Mouse (Mus musculus) adrenal gland, postnatal 36 days (tissue): ENCODE results near the gene Gprc5a. TPM values are rescaled to one million over a fixed set of nuclear protein-coding genes. Genes with fewer than 3 reads are reported as not detected.
A peak's percentile ranks its signal among the peaks of the same experiment; 100 is the strongest.

Source experiments
- DNase-seq, 2 experiments: peaks; one replicate each; pipeline ENCODE4 v3.0.0; 2021; ENCODE audit warnings: mixed read lengths in 1 of 2
- long read RNA-seq, 2 experiments: library from polyadenylated mRNA; stranded (forward); transcript quantifications; one replicate each; pipeline ENCODE4 v2.0.0; 2021; ENCODE audit warnings: borderline sequencing depth in 2 of 2
- total RNA-seq, 2 experiments: library from RNA; stranded (reverse); gene quantifications; 2 replicates each; pipeline ENCODE4 v1.2.3; 2021

Gprc5a gene
- total RNA-seq = 1 to 10 TPM in 1 of 2 experiments, under 1 TPM in 1; 0.72 to 1.1 TPM
- long read RNA-seq, experiment 1 = 0 reads
- long read RNA-seq, experiment 2 = 0 reads

DNA sequence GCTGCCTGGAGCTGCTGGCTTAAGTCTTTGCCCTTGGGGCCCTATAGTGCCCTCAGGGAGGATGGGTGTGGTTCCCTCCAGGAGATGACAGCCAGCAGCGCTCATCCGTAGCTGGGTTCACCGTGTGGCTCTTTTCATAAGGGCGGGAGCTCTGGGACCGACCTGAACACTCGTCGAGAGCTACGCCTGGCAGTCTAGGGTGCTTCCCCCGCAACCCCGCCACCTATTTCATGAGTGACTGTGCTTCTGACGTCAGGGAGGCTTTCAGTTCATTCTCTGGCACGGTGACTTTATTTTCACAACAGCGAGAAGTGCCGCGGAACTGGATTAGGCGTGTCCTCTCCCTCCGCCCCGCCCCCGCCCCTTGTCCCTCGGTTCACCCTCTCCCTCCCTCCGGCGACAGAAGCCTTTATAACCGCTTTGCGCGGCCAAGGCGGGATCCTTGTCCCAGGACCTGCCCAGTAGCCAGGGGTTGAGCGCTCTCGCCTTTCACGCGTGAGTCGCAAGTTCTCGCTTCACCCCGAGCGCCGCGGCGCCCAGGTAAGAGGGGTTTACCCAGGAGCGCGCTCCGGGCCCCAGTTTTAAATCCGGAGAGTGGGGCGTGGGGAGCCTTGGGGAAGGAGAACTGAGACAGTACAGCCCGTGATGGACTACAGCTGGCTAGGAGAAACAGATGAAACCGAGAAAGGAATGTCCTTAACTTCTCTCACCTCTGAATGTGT is at the start of gene Gprc5a:
Gprc5a (plus strand) TSS at position 416 of the 722 bp plus-strand sequence.
- DNase-seq = peak; percentile 36 to 43

DNA sequence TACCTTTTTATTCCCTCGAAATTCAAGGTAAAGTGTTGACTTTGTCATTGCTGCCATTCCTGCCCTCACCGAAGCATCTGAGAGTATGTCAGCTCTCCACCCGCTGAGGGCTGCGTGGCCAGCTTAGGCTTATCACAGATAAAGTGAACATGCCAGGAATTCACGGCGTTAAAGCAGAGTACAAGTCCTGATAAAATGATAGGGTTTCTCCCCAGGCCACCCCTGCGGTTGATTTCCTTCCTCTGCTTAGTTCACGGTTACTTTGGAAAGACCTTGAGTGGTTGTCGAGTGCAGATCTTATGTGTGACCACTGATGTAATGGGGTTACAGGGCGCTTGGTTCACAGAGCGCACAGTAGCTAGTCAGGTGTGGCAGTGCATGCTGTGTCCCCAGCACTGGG is 48.2 kb upstream of the Gprc5a start:
- DNase-seq = no peak

DNA sequence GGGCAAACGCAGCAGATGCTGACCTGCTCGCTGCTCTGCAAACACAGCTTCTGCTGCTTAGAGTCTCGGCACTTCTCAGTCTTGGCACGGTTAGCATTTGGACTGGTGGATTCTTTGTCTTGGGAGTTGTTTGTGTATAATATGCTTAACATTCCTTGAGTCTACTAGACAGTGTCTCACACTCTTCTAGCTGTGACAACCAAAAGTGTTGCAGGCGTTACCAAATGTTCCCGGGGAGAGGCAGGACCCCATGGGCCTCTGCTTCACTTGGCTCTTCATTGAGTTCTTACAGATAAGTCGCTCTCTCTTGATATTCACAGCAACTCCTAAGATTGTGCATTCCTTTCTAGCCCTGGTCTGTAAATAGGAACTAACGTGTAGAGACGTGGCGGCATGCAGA is 45.9 kb upstream of the Gprc5a start:
- DNase-seq = no peak

DNA sequence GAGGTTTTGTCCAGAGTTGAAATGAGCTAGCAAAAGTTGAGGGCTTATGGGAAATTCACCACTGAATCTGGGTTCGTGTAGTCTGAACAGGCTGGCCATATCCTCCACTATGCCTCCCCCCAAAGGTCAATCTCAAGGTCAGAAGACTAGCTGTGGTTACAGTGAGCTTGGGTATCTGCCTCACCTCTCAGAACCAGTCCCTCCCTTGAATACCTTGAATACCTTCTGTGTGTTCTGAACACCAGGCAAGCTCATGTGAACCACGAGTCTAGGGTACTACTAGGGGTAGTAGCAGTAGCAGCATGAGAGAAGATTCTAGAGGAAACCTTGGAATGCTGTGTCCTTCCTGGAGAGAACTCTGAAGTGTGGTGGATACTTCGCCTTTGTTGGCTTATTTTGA is 43.8 kb upstream of the Gprc5a start:
- DNase-seq = no peak

DNA sequence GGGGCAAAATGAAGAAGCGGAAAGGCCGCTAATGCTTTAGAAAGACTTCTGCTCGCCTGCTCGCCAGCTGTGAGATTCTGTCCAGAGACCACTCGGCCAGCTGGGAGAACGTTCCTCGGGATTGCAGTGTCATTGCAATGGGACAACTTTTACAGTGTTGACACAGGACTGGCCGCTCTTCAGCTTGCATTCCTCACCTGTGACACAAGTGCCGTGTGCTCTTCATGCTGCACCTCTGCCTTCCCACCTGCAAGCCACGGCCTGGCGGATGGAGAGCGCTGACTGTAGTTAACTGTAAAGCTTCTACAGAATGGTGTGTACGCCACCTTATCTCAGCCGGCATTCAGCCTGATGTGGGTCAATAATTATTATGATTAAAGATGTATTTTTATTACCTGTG is 42.1 kb upstream of the Gprc5a start:
- no peak for DNase-seq

DNA sequence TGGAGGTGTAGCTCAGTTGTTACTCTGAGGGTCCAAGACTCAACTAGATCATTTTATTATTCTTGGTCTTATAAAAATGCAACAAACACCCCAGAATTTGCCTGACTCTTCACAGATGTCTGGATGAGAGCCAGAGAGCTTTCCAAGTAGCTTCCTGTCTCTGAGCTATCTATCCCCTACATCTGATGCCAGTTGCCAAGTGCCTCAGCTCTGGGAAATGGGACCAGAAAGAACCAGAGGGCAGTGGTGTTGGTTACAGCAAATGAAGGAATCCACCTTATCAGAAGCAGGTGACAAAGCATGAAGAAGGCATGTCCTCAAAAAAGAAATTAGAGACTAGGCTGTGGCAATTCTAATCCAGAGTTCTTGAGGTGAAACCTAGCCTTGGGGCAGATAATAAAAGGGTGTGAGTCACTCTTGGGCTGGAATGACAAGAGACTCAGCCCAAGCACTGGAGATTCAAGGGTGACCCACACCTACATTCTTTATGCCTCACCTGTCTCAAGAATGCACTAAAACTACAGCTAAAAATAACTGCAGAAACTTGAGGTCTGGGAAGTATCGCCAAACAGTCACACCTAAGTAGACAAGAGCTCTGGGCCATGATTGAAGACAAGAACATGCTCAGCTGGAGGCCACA is 40.5 kb upstream of the Gprc5a start:
- no peak for DNase-seq

DNA sequence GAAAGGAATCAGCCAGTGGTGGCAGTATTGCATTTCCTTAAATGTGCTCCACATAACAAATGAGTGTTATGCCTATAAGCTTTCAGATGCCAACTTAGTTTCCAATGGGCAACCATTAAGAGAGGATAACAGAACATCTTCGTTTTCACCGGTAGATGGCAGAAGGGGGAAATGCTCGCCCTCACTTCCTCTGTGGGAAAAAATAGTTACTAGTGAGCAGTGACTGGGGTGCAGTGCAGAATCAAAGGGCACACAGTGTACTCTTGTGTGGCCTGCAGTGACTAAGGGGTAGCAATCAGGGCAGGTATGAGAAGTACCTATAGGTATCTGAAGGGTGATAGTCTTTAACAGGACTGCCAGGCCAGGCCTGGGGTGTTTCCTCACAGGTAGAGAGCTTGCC is 39.2 kb upstream of the Gprc5a start:
- peak; percentile 14 to 33 for DNase-seq

DNA sequence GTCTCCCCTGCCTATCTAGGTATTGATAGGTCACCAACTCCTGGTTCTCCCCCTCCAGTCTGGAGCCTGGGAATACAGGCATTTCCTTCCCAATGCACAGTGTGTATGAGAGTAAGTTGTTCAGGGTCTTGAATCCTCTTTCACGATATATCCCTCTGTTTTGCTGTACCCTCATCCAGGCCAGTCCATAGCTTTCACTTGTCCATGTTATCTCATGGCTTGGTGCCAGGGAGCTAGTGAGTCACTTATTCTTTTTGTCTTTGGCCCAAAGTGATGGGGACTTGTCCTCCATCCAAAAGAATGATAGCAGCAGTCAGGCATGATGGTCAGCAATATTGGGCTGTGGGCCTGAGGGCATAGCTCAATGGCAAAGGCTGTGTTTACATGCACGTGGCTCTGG is 38.7 kb upstream of the Gprc5a start:
- peak; percentile 45 to 61 for DNase-seq

DNA sequence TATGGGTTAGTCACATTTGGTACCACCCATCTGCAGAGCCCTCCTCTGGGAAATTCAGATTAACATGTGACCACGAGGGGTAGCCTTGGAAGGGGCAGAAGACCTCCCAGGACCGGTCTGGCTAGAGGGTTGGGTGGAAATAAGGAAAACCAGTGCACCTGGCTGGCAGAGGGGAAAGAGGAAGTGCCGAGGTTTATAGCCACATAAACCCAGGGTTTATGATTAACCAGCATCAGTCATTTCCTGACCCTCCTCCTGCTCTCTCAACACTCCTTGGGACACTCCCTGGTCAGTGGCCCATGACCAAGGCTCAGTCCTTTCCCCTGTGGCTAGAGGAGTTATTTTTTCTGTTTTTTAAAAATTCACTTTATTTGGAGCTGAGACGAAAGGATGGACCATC is 36.2 kb upstream of the Gprc5a start:
- DNase-seq = no peak

DNA sequence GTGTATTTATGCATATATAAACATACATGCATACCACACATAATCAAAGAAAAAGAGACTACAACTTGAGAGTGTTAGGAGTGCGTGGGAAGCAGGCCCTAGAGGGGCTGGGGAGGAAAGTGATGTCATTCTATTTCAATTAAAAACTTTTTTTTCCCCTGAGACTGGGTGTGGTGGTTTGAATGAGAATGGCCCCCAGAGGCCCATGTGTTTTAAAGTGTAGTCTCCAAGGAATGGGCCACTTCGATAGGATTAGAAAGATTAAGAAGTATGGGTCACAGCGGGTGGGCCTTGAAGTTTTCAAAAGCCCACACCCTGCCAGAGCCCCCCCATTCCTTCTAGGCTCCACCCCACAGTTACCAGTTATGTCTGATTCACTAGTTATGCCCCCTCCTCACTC is 26.8 kb upstream of the Gprc5a start:
- DNase-seq = no peak

DNA sequence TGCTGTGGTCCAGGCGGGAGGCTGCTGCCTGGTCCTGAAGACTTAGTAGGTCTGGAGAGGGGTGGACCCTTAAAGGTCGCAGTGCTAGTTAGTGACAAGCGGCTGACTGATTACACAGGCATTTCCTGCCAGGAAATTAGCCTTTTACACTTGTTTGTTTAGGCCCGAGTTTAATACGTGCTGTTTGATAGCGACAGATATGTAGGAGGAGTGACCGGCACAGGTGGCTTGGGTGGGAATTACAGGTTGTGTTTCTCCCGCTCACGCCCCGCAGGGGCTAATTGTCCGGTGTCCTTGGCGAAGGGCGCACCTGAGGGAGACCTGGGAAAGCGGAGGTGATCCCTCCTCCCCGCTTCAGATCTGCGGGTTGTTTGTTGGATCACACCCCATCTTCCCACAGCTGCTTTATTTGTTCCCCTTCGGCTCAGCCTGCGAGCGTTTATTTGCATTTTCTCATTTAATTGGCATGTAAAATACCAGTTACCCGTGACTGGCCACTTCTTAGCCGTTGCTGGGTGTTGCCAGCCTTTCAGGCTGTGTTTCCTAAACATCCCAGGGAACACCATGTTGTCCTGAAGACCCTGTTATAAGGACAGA is 25.1 kb upstream of the Gprc5a start:
- DNase-seq = no peak

DNA sequence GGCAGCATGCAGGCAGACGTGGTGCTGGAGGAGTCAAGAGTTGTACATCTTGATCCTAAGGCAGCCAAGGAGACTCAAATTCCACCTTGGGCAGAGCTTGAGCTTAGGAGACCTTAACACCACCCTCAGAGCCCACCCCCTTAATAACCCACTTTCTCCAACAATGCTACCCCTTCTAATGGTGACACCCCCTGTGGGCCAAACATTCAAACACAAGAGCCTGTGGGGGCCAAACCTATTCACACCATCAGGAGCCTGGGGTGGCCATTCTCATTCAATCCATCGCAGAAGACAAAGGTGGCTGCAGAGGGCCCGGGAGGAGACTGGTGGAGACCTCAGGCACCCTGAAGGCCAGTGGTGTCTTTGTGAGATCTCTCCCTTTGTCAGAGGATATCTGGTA is 23.5 kb upstream of the Gprc5a start:
- no peak for DNase-seq

DNA sequence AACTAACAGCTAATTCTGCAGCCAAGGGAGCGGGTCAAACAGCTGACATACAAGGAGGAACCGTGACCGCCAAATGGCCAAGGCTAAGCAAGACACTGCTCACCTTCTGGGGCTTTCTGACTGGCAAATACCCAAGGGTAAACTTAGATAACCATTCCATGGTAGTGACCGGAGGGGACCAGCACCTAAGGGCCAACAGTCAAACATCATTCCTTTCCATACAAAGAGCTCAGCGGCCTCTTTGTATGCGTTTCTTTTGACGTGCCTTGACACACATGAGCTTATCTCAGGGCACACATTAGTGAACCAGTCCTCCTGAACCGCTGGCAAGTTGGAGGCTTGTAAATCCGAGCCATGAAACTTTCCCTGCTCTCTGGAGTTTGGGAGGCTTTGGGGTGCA is 18.2 kb upstream of the Gprc5a start:
- no peak for DNase-seq

DNA sequence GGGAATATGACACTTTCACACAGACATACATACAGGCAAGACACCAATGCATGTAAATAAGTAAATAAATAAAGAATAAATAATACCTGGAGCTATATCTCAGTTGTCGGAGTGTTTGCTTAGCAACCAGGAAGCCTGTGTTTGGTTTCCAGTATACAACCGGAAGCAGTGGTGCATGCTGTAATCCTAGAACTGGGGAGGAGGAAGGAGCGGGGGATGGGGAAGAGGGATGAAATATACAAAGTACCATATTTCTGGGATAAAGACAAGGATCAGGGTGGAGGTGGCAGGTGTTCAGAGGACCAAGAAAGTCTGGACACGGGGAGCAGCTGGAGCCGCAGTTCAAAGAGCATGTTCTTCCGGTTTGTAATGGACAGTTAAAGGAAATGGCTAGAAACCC is 16.9 kb upstream of the Gprc5a start:
- DNase-seq = no peak

DNA sequence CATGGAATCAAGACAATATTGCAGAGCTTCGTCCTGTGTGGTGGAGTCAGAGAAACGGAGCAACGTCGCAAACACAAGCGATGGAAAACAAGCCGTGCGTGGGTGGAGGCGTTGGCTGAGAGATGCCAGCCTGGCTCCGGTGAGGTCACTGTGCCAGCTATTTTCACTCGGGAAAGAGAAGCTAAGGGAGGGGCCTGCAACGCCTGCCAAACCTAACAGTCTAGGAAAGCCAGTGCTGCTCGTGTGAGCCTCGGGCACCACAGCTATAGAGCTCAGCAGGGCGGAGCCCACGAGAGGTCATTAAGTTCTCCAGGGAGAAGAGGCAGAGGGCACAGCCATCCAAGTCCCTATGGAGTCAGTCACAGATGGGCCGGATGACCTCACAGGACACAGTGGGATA is 16.5 kb upstream of the Gprc5a start:
- DNase-seq = no peak

DNA sequence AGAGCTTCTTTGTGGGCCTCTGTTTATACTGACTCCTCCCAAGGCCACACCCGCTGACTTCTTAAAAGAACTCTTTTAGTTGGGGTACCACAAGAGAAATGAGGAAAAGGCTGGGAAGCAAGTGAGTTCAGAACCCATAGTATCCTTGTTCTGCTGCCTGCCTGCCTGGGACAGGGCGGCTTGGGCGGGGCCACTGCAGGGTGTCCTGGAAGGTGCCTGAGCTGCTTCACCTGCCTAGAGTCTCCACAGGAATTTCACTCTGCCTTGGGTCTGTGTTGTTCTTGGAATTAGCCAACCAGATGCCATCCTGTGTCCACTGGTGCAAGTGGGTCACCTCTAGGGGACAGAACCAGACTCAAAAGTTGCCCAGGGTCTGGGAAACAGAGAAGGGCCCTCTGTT is 11.7 kb upstream of the Gprc5a start:
- DNase-seq = no peak

DNA sequence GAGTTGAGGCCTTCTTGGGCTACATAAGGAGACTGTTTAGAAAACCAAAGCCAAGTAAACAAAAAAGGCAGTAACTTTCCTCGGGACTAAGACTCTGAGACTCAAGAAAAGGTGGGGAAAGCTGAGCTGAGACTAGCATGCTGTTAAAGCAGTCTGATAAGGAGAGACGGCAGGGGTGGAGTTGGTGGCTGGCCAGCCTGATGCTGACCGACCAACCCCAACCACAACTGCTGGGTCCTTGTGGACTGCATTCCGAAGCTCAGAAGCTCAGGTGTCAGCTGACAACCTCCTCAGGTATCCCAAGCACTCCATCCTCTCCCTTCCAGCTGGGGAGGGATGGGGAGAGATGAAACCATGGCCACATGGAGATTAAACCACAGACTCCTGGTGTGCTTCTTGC is 9.6 kb upstream of the Gprc5a start:
- DNase-seq = no peak

DNA sequence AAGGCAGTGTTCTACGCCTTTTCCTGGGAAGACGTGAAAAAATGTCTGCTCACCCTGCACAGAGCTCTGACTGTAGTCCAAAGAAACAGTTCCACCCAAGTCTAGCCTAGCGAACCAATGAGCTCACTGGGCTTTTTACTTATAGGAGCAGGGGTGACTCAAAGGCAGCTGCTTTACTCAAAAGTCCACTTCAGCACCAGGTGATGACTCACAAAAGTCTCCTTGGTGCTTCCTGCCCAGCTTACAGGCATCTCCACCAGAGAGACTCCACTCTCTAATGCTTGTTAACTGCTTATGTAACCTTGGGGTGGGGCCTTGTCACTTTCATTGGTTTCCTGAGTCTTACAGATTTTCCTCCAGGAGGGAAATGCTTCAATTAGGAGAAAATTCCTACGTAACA is 4.7 kb upstream of the Gprc5a start:
- DNase-seq = no peak

DNA sequence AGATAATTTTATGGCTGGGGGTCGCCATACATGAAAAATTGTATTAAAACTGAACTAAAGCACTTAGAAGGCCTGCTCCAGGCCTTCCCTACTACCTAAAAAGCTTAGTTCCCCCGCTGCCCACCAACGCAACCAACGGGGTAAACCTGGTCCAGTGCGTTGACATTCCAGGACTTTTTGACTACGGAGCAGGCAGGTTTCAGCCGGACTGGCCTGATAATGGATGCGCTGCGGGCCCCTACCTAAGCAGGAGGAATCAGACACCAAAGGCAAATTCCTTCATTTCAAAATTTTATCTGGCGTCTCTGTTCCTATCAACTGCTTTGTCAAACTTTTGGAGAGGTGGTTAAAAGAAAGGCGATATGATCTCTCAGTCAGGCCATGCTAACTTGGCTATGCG is 830 bp upstream of the Gprc5a start:
- DNase-seq = no peak

DNA sequence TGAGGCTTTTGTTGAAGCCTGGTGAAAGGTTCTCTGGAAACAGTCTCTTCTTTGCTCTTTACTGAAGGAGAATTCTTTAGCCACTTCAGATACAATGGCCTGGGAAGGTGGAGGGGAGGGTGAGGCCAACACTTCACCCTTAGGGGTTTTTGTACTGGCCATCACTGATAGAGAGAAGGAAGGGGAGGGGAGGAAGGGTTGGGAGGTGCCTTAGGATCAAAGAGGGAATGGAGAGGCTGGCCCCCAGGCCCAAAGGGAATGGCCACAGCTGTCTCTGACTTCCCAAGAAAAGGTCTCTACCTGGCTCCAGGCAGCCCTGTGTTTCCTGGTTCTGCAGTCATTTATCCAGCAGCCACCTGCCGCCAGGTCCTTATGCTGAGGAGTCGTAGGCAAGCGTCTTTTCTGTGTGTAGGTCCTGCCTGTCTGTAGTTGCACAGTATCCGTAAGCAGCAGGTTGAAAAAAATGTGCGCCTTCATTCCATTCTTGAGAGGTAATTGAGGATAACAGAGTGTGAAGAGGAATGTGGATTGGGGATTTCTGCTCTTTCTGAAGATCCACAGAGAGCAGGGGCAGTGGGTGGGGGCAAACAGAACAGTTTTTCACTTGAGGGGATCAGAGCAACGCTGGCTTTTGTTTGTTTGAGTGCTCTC is 1.5 kb downstream of the Gprc5a start:
- DNase-seq = no peak

DNA sequence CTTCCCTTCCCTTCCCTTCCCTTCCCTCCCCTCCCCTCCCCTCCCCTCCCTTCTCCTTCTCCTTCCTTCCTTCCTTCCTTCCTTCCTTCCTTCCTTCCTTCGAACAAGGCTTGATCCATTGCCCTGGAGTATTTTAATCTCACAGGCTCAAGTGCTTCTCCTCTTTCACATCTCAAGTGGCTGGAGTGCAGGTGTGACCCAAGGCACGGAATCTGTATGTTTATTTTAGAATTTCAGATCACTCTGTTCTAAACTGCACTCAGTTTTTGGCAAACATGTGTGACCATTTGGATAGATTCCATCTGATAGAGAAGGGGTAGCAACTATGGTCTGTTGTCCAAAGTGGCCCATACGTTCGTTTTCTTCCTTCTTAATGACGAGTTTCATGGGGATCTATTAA is 2.8 kb downstream of the Gprc5a start:
- DNase-seq = no peak

DNA sequence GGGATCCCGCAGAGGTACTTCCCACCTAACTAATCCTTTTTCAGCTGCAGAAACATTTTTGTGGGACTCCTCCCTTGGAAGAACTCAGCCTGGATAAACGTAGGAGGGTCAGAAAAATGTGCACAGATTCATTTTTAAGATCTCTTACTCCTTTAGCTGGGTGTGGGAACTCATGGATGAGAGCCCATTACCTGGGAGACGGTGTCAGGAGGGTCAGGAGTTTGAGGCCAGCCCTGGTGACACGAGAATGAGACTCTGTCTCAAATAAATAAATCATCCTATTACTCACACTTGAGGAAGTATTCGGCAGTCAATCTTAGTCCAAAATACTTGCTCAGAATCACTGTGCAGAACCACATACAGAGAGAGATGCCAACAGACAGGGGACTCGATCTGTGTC is 4.4 kb downstream of the Gprc5a start:
- no peak for DNase-seq

DNA sequence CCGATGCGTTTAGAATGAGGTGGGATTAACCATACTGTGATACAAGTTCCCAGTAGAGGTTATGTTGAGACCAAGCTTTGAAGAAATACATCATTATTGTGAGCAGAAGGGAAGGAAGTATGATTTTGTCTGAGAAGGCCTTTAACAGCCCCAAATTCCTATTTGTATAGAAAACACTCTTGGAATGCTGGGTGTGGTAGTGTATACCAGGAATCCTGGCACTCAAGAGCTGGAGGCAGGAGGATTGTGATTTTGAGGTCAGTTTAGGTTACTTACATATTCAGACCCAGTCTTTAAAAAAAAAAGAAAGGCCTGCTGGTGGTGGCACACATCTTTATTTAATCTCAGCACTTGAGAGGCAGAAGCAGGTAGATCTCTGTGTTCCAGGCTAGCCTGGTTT is 4.9 kb downstream of the Gprc5a start:
- no peak for DNase-seq
